Mouse (Mus musculus) hindbrain, embryonic 11.5 days (tissue): ENCODE measurements around the gene Dyx1c1. TPM values are rescaled to one million over a fixed set of nuclear protein-coding genes. Genes with fewer than 3 reads are reported as not detected.
A peak's percentile ranks its signal among the peaks of the same experiment; 100 is the strongest.

Experiments used
- ATAC-seq: fragments of 200-750 bp; cut with Nextera tagmentation; 2 replicates; pipeline ENCODE4 v1.8.0; 2017; ENCODE audit warnings: mild to moderate bottlenecking, moderate TSS enrichment, moderate library complexity; ENCODE audit not compliant: low FRiP score
- DNase-seq: peaks from one replicate; pipeline ENCODE4 v3.0.0-alpha.2; 2015; ENCODE audit warnings: low spot score
- H3K27ac ChIP-seq: fragments of 300-500 bp; sonication (generic); 2 replicates; pipeline ENCODE4 v1.5.1; 2014; ENCODE audit warnings: mild to moderate bottlenecking, low read depth, low read length
- H3K27me3 ChIP-seq: fragments of 300-500 bp; sonication (generic); 2 replicates; pipeline ENCODE4 v1.6.1; 2014; ENCODE audit warnings: mild to moderate bottlenecking, low read length, moderate library complexity, mixed read lengths; ENCODE audit not compliant: control insufficient read depth, insufficient read depth
- H3K36me3 ChIP-seq: fragments of 300-500 bp; sonication (generic); 2 replicates; pipeline ENCODE4 v1.6.1; 2014; ENCODE audit warnings: mild to moderate bottlenecking, low read length, moderate library complexity, mixed read lengths; ENCODE audit not compliant: control insufficient read depth, insufficient read depth
- H3K4me1 ChIP-seq: fragments of 300-500 bp; sonication (generic); replicated peaks from 2 replicates; pipeline ENCODE4 v1.6.1; 2014; ENCODE audit warnings: low read length, mixed read lengths; ENCODE audit not compliant: control insufficient read depth, insufficient read depth
- H3K4me2 ChIP-seq: fragments of 300-500 bp; sonication (generic); replicated peaks from 2 replicates; pipeline ENCODE4 v1.6.1; 2014; ENCODE audit warnings: mild to moderate bottlenecking, low read depth, low read length
- H3K4me3 ChIP-seq: fragments of 300-500 bp; sonication (generic); 2 replicates; pipeline ENCODE4 v1.5.1; 2014; ENCODE audit warnings: low read depth, low read length
- H3K9ac ChIP-seq: fragments of 300-500 bp; sonication (generic); 2 replicates; pipeline ENCODE4 v1.6.1; 2014; ENCODE audit warnings: low read depth, low read length
- H3K9me3 ChIP-seq: fragments of 300-500 bp; sonication (generic); 2 replicates; pipeline ENCODE4 v1.6.1; 2016; ENCODE audit warnings: low read length; ENCODE audit not compliant: control insufficient read depth
- WGBS: fragments of 180-500 bp; shearing (Covaris S2); extraction: QIAGEN DNeasy Blood & Tissue Kit; methylation state at CpG from one replicate; pipeline ENCODE4 v1.1.7; 2014; 5-methylcytosine and 5-hydroxymethylcytosine counted together
- polyA plus RNA-seq: library from polyadenylated mRNA; unstranded; fragments of >200 nt; fragmentation: Nextera tagmentation; extraction: Ambion mirVana; gene quantifications from 2 replicates; pipeline ENCODE4 v1.2.1, GENCODE M21; 2014

Dyx1c1 gene
- polyA plus RNA-seq, result 3.0 and 3.8 TPM in 2 replicates

GRCm38 (mm10) chr9:72958521-72959450, at the start of gene Dyx1c1, which contains the start of gene Gm44503:
Gene Dyx1c1 (plus strand): TSS chr9:72958785.
Gene Gm44503 (plus strand): TSS chr9:72958852.
- ATAC-seq (peak; percentile 95), DNase-seq (peak; percentile 92)
- H3K9ac ChIP-seq, result peak within 1 kb of the TSS; percentile 63
- no peaks in the 10 kb centered on the region for H3K27me3 ChIP-seq
- peak within 1 kb of the TSS; percentile 61; the same call in 1 of the 2 replicates for H3K27ac ChIP-seq
- H3K4me3 ChIP-seq, result peak within 1 kb of the TSS; percentile 58
- no peaks in the 10 kb centered on the region for H3K9me3 ChIP-seq
- peak within 1 kb of the TSS; percentile 73 for H3K4me2 ChIP-seq
- H3K4me1 ChIP-seq, result no peaks in the 10 kb centered on the region
- H3K36me3 ChIP-seq, result no peaks in the 10 kb centered on the region
- 2% methylated on average over 43 of the region's 43 CpGs for WGBS

GRCm38 (mm10) chr9:72911381-72911780, 47.2 kb upstream of the Dyx1c1 start:
- no peaks in the 10 kb centered on the region for H3K4me1 ChIP-seq
- no peak overlapping the region for H3K27ac ChIP-seq
- DNase-seq (no peak), ATAC-seq (no peak)
- H3K4me2 ChIP-seq, result no peak overlapping the region
- no peak overlapping the region for H3K4me3 ChIP-seq
- no peak overlapping the region for H3K9ac ChIP-seq
- H3K36me3 ChIP-seq, result 0 out of 2 replicates have a peak, but pooled peaks cover 2% of the 10 kb centered on the region
- 86% methylated on average over 2 of the region's 2 CpGs for WGBS
- H3K9me3 ChIP-seq, result no peaks in the 10 kb centered on the region
- no peaks in the 10 kb centered on the region for H3K27me3 ChIP-seq

GRCm38 (mm10) chr9:72913551-72913950, 45.0 kb upstream of the Dyx1c1 start:
- Histone ChIP-seq H3K27me3 (no peaks in the 10 kb centered on the region), H3K9ac (no peak overlapping the region), H3K9me3 (no peaks in the 10 kb centered on the region), H3K27ac (no peak overlapping the region), H3K4me3 (no peak overlapping the region), H3K4me2 (no peak overlapping the region), H3K36me3 (no peaks in the 10 kb centered on the region), H3K4me1 (no peaks in the 10 kb centered on the region)
- ATAC-seq (no peak), DNase-seq (no peak)
- WGBS, result 80% methylated on average over 6 of the region's 6 CpGs

- DNase-seq (no peak), ATAC-seq (no peak)
- H3K9me3 ChIP-seq, result no peaks in the 10 kb centered on the region
- H3K36me3 ChIP-seq, result no peaks in the 10 kb centered on the region
- no peak overlapping the region for H3K9ac ChIP-seq
- no peaks in the 10 kb centered on the region for H3K27me3 ChIP-seq
- no peak overlapping the region for H3K27ac ChIP-seq
- WGBS, result 87% methylated on average over 7 of the region's 7 CpGs
- H3K4me2 ChIP-seq, result no peak overlapping the region
- no peak overlapping the region for H3K4me3 ChIP-seq
- H3K4me1 ChIP-seq, result no peaks in the 10 kb centered on the region
These were observed 42.9 kb upstream of the Dyx1c1 start for GRCm38 (mm10) chr9:72915728-72916127.

- no peak overlapping the region for H3K9ac ChIP-seq
- peaks cover 3% of the 10 kb centered on the region; the same call in 1 of the 2 replicates for H3K4me1 ChIP-seq
- no peaks in the 10 kb centered on the region for H3K36me3 ChIP-seq
- no peak overlapping the region for H3K27ac ChIP-seq
- no peaks in the 10 kb centered on the region for H3K9me3 ChIP-seq
- H3K4me3 ChIP-seq, result no peak overlapping the region
- H3K27me3 ChIP-seq, result no peaks in the 10 kb centered on the region
- H3K4me2 ChIP-seq, result no peak overlapping the region
- WGBS, result 73% methylated on average over 3 of the region's 3 CpGs
- ATAC-seq, result no peak
- DNase-seq, result no peak
These were observed 35.5 kb upstream of the Dyx1c1 start for GRCm38 (mm10) chr9:72923068-72923467.

- Histone ChIP-seq H3K4me1 (peaks cover 3% of the 10 kb centered on the region; the same call in 1 of the 2 replicates), H3K36me3 (no peaks in the 10 kb centered on the region), H3K9me3 (no peaks in the 10 kb centered on the region), H3K9ac (peak within 1 kb of the TSS; percentile 96), H3K27ac (peak within 1 kb of the TSS; percentile 79), H3K4me2 (peak within 1 kb of the TSS; percentile 94), H3K4me3 (peak within 1 kb of the TSS; percentile 78), H3K27me3 (no peaks in the 10 kb centered on the region)
- under 1% methylated on average over 61 of the region's 108 CpGs for WGBS
- peak; percentile 83 for ATAC-seq
- peak; percentile 78 for DNase-seq
These were observed 33.3 kb upstream of the Dyx1c1 start, which contains the start of gene Pygo1 for GRCm38 (mm10) chr9:72925021-72925934. Gene Pygo1 (plus strand): TSS chr9:72925645.

- H3K27ac ChIP-seq, result peak overlapping the region; percentile 79
- DNase-seq (no peak), ATAC-seq (peak; percentile 77)
- peak overlapping the region; percentile 96 for H3K9ac ChIP-seq
- peak overlapping the region; percentile 94 for H3K4me2 ChIP-seq
- WGBS, result 2% methylated on average over 20 of the region's 20 CpGs
- H3K9me3 ChIP-seq, result no peaks in the 10 kb centered on the region
- H3K36me3 ChIP-seq, result no peaks in the 10 kb centered on the region
- no peaks in the 10 kb centered on the region for H3K27me3 ChIP-seq
- peak overlapping the region; percentile 78 for H3K4me3 ChIP-seq
- peaks cover 3% of the 10 kb centered on the region; the same call in 1 of the 2 replicates for H3K4me1 ChIP-seq
These were observed 32.7 kb upstream of the Dyx1c1 start for GRCm38 (mm10) chr9:72925935-72926258.

- H3K9ac ChIP-seq, result no peak overlapping the region
- no peak overlapping the region for H3K4me2 ChIP-seq
- 0 out of 2 replicates have a peak, but pooled peaks cover 3% of the 10 kb centered on the region for H3K36me3 ChIP-seq
- ATAC-seq, result no peak
- peaks cover 3% of the 10 kb centered on the region; the same call in 1 of the 2 replicates for H3K4me1 ChIP-seq
- H3K27me3 ChIP-seq, result no peaks in the 10 kb centered on the region
- no peak overlapping the region for H3K4me3 ChIP-seq
- no peak for DNase-seq
- H3K9me3 ChIP-seq, result no peaks in the 10 kb centered on the region
- H3K27ac ChIP-seq, result no peak overlapping the region
- 83% methylated on average over 13 of the region's 13 CpGs for WGBS
These were observed 27.3 kb upstream of the Dyx1c1 start for GRCm38 (mm10) chr9:72931166-72931790.
